Mouse (Mus musculus) forebrain, embryonic 16.5 days (tissue): ENCODE measurements around the gene Rhog. TPM values are rescaled to one million over a fixed set of nuclear protein-coding genes. Genes with fewer than 3 reads are reported as not detected.

Experiments used
- polyA plus RNA-seq: library from polyadenylated mRNA; unstranded; fragments of >200 nt; fragmentation: Nextera tagmentation; extraction: Ambion mirVana; gene quantifications from 2 replicates; pipeline ENCODE4 v1.2.1, GENCODE M21; 2015

Rhog gene
- polyA plus RNA-seq, 1 experiment from 2014 or later, result 15.4 TPM

Other genes with a start within 250 kb of the Rhog start
- gene Il18bp, start 237.4 kb downstream of the Rhog start, polyA plus RNA-seq, result 3.5 and 5.0 TPM in 2 replicates
- gene Rnf121, start 190.6 kb downstream of the Rhog start, polyA plus RNA-seq, result 36.3 TPM in 2 replicates
- gene Xndc1, start 190.5 kb downstream of the Rhog start, polyA plus RNA-seq, result 34.8 and 41.2 TPM in 2 replicates
- gene Xntrpc, start 190.3 kb downstream of the Rhog start, polyA plus RNA-seq, result 1.3 and 1.7 TPM in 2 replicates
- gene Trpc2, start 172.9 kb downstream of the Rhog start, polyA plus RNA-seq, result 0.24 TPM in 1 of 2 replicates, not detected in the other
- gene Art1, start 154.3 kb downstream of the Rhog start, polyA plus RNA-seq, result 0.10 and 0.48 TPM in 2 replicates
- 0.70 and 0.71 TPM in 2 replicates for gene Art5, start 146.6 kb downstream of the Rhog start, polyA plus RNA-seq
- gene Chrna10, start 139.2 kb downstream of the Rhog start, polyA plus RNA-seq, result 0.08 TPM in 1 of 2 replicates, not detected in the other
- gene Nup98, start 45.9 kb downstream of the Rhog start, polyA plus RNA-seq, result 25.7 and 27.6 TPM in 2 replicates
- 51.7 and 55.8 TPM in 2 replicates for gene Pgap2, start 45.8 kb downstream of the Rhog start, polyA plus RNA-seq
- 10.3 and 12.1 TPM in 2 replicates for gene Stim1, start 11.8 kb upstream of the Rhog start, polyA plus RNA-seq
- gene Rrm1, start 185.6 kb upstream of the Rhog start, polyA plus RNA-seq, result 79.3 and 96.2 TPM in 2 replicates
- 0.43 and 0.66 TPM in 2 replicates for gene Olfr543, start 225.6 kb upstream of the Rhog start, polyA plus RNA-seq
- gene Olfr544, start 232.3 kb upstream of the Rhog start, polyA plus RNA-seq, result 0.10 TPM in 2 replicates
- gene Olfr545, start 243.5 kb upstream of the Rhog start, polyA plus RNA-seq, result 0.17 TPM in 1 of 2 replicates, not detected in the other